Mouse (Mus musculus) kidney, adult 2 months (tissue): Measurements from ENCODE around the gene Hnrnpr.

ENCODE experiments used
- CTCF ChIP-seq: fragments of 200-500 bp; conservative IDR thresholded peaks from 2 replicates; pipeline ENCODE4 v1.5.1; 2011; ENCODE audit warnings: low read depth, mild to moderate bottlenecking, control low read depth, low read length, moderate library complexity, mixed read lengths; ENCODE audit not compliant: insufficient read depth, insufficient read length
- POLR2A ChIP-seq: fragments of 200-500 bp; IDR thresholded peaks from one replicate; pipeline ENCODE4 v1.6.1; 2011; ENCODE audit warnings: low read depth, low read length, control low read depth

DNA sequence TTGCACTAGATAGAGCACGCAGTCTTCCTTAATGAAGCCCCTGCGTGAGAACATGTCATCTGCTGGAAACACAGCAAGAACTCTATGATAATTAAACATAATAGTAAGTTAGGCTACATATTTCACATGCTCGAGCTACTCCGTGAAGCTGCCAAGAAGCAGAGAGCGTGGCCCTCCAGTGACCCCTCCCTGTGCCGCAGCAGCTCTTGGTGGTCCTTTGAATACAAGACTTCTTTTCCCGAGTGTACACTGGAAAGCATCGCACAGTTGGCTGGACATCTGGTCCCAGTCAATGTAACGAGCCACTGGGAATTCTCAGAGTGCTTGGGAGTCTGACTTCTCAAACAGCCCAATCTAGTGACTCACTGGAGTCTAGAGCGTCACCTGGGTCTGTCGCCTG lies 97.1 kb downstream of the Hnrnpr start:
- no peak for TF ChIP-seq POLR2A
- TF ChIP-seq CTCF = no peak
